Mouse (Mus musculus) thymus, postnatal 10 days (tissue): ENCODE results near the gene Spag6.

ENCODE experiments used
- DNase-seq, 2 experiments: peaks; one replicate each; pipeline ENCODE4 v3.0.0; 2021; ENCODE audit warnings: low spot score in 2 of 2

Spag6 gene

DNA sequence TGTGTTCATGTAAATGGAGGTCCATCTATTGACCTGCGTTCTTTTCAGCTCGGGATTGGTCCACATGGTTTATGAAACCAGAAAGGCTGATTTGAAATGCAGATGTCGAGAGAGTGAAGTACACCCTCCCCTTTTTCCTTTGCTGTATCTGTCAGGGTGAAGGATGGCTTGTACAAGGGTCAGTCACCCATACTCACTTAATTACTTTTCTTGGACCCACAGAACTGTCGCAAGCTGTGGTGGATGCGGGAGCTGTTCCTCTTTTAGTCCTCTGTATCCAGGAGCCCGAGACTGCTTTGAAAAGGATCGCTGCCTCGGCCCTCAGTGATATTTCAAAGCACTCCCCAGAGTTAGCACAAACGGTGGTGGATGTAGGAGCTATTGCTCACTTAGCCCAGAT, 37.9 kb downstream of the Spag6 start:
- no peak for DNase-seq

GRCm38 (mm10) chr2:18734394-18735127, 40.7 kb downstream of the Spag6 start:
- DNase-seq = peak in 1 of 2 experiments; percentile 6

GRCm38 (mm10) chr2:18737040-18737439, 43.2 kb downstream of the Spag6 start:
- no peak for DNase-seq

- no peak for DNase-seq
Observed at GRCm38 (mm10) chr2:18739216-18739615, 45.4 kb downstream of the Spag6 start.

GRCm38 (mm10) chr2:18756144-18756543, 62.3 kb downstream of the Spag6 start:
- no peak for DNase-seq

DNA sequence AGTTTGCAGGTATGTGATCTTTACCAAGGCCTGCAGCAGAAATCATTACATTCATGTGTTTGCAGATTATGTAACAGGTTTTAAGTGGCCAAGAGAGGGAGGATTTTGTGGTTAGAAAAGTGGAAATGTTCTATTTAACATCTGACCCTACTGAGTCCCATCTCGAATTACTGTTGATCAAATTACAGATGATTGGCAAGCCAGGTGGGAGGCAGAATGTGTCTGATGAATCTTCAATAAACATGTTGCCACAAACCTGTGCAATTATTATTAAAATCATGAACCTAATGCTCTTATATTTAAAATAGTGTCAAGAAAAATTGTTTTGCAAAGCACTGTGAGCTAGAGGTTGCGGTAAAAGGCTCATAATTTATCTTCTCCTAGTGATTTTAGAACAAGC, 71.0 kb downstream of the Spag6 start:
- DNase-seq = no peak

GRCm38 (mm10) chr2:18765481-18766249, 71.8 kb downstream of the Spag6 start:
- DNase-seq = peak in 1 of 2 experiments; percentile 13

DNA sequence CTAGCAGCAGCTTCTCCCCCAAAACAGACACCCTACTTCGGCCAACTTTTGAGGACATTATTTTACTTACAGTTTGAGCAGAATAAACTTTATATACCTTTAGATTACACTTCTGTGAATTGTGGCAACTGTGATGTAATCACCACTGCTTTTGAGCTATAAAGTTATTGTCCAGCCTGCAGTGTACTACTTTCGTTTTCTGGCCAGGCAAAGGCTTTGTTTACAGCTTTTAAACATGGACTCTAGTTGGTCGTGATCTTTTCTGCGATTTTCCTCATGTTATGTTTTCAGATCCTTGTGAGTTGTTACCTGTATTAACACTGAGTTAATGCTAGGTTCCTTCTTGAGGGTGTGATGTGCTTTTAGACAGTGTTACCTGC, 72.6 kb downstream of the Spag6 start:
- peak in 1 of 2 experiments; percentile 6 for DNase-seq

GRCm38 (mm10) chr2:18766821-18767541, 73.1 kb downstream of the Spag6 start:
- peak; percentile 69 to 77 for DNase-seq

DNA sequence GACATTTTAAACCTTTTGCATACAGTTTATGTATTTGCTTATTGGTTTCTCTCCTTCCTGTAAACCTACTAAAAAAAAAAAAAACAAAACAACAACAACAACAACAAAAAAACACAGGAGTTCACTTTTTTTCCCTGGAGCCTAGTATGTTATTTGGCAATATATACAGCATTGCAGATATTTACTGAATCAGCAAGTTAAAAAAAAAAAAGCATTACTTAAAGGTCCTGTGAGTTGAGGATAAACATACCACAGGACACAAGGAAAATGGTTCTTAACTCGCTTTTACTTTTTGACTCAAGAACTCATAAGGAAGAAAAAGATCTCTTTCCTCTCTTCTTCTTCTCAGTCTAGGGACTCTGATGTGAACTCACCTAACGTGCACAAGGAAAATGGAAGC, 74.6 kb downstream of the Spag6 start:
- no peak for DNase-seq

- DNase-seq = no peak
Observed at GRCm38 (mm10) chr2:18772413-18772812, 78.6 kb downstream of the Spag6 start.

DNA sequence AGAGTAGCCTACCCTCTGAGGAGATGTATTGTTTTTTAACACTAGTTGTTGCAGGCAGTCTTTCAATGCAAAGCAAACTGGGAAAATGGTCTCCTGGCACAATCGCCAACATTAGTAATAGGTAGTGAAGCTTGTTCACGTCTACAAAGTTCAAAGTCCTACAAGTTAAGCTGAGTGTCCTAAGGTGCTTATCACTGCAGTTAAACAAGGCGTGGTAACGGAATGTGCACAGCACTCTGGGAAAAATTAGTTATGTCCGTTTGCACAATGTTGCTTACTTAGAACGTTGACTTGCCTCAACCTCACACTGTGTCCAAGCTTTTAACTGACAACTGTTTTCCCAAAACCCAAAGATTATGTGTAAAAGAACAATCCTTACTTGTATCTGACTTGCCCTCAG, 80.5 kb downstream of the Spag6 start:
- no peak for DNase-seq

DNA sequence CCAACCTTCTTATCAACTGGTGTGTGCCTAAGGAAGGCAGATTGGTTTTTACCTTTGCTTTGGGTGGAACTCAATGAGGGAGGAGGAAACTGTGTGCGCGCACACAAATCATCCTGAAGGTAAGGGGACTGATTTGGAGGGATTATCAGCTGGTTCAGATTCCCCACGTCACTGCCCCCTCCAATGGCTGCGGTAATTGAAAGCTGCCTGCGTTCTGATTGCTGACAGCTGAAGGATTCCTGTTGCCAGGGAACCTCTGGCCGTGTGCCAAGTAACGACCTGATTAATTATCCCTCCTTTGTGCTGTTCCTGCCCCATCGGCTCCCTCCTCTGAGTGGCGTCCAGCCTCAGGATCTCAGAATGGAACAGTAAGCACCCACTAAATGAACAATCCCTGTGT, 84.4 kb downstream of the Spag6 start:
- no peak for DNase-seq

DNA sequence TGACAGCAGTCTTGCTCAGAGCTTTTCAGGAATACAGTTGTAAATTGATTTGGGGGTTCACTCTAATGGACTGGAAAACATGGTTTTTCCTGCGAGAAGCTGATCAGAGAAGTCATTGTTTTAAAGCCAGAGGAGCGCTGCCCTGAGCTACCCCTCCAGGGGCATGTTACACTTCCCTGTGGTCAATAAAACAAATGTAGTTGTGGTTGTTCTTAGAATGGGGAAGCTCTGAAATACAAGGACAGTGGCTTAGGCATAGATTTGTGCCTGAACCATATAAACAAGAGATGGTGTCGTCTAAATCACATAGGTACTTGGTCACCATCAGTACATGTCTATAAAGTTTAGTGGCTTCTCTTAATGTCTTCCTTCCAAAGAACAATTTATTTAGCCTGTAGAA, 86.0 kb downstream of the Spag6 start:
- no peak for DNase-seq

DNA sequence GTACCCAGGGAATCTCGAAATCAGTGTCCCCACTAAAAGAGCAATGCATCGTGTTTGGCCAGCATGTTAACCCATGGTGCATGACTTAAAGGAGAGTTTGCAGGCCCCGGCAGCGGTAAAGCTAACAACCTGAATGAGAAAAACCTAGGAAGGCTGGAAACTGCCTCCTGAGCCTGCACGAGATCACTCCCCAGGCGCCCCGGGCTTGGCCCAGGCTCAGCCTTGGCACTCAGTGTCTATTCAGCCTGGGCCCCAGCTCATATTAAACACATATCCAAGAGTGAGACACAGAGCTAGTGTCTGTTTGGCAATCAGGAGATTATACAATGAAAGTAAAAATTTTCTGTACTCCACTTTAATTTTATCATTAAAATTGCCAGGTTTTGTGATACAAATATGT, 87.5 kb downstream of the Spag6 start:
- no peak for DNase-seq

- no peak for DNase-seq
Observed at GRCm38 (mm10) chr2:18794261-18794660, 100.4 kb downstream of the Spag6 start.

DNA sequence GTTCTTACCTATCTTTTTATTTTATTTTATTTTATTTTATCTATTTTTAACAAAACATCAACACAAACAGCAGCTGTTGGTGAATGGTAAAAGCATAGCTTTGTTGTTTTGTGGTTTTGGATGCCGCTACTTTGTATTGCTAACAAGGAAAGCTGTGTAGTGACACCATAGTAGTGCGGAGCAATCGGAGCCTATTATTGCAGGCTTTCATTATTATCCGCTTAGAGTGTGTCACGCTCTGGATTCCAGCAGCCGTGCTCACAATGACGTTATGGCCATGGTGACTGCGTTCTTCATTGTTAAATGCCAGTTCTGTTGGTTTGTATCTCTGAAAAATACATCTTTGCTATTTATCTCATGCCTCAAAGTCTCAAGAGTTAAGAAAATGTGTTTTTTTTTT, 103.9 kb downstream of the Spag6 start:
- DNase-seq = no peak

- DNase-seq = no peak
Observed at GRCm38 (mm10) chr2:18799265-18799965, 105.6 kb downstream of the Spag6 start.
